Mouse (Mus musculus): Measurements from ENCODE around the gene Foxo1. TPM values are rescaled to one million over a fixed set of nuclear protein-coding genes. Genes with fewer than 3 reads are reported as not detected.

Gene Foxo1
- polyA plus RNA-seq, 1 experiment from 2014 or later: 3.5 TPM

DNA sequence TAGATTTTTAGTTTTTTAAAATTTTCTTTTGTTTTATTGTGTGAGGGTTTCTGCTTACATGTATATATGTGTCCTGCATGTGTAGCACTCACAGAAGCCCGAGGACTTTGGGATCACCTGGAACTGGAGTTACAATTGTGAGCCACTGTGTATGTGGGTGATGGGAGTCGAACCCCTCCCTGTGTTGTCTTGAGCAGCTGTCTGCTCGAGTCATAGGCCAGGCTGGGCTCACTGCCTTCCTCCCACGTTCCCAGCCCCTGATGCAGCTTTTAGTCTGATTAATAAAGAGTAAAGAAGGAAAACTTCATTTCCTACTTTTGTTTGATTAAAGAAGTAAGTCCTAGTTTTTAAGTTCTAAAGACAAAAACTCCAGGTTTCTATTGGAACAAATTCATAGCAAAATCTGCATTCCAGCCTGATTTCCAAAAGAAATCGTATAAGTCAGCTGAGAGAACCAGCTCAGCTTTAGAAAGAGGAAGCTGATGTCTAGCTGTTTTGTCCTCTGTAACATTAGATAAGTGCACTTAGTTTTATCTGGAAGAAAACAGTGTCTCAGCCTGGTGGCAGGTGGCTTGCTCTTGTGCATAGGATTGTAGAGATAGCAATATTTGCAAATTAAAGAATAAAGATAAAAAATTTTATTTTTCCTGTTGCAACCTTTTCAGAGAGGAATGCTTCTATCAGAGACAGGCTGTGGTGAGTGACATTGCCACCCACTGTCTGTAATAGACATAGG is 40.6 kb downstream of the Foxo1 start:
- TF ChIP-seq CTCF (IDR thresholded peaks at IDR 0.05; ENCODE audit: low read depth) (no peak), EP300 (IDR thresholded peaks at IDR 0.05; ENCODE audit: low read depth) (peak; percentile 67; the same call in 1 of the 2 replicates)
- no peak for ATAC-seq
- H3K4me2 ChIP-seq (ENCODE audit: low read depth, low read length): no peak overlapping the region
- H3K4me1 ChIP-seq (ENCODE audit: insufficient read depth): no peaks in the 10 kb centered on the region
- no peak overlapping the region for H3K27ac ChIP-seq (ENCODE audit: low read depth)
- no peak overlapping the region for H3K4me3 ChIP-seq (ENCODE audit: low read depth, low read length)
- no peaks in the 10 kb centered on the region for H3K27me3 ChIP-seq (ENCODE audit: insufficient read depth, low read length)
- no peaks in the 10 kb centered on the region for H3K9me3 ChIP-seq (ENCODE audit: low read length)
- no peak for DNase-seq
- H3K36me3 ChIP-seq (replicated peaks; ENCODE audit: insufficient read depth, low read length): no peaks in the 10 kb centered on the region
- no peak overlapping the region for H3K9ac ChIP-seq (replicated peaks)
- 38% methylated on average over 5 of the region's 5 CpGs for WGBS (ENCODE audit: insufficient replicate concordance)

DNA sequence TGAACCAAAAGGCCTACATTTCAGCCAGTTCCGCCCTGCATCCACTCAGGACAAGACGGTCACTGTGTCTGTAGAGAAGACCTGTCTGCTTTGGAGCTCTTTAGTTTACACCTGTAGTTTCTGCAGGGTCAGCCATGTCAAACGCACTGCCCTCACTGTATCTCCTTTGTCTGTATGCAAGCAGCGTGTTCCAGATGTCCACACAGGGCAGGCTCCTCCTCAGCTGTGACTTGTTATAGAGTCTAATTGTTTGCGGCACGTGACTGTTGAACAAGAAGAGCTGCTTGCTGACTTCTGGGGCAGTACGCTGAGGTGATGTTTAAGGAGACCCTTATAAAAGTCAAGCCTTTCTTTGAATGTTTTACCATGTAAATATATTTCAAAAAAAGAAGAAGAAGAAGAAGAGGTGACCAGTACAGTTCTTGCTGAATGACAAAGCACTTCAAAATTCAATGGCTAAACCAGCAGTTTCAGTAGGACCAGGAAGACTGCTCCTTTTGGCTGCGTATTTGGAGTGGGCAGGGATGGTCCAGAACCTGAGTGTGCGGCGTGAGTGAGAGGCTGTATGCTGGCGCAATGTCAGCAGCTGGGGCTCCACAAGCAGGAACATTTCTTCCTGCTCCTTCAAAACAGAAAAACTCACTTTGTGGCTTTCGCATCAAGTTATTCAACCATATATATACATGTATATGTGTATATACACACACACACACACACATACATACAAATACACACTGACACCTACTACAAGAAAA is 52.6 kb downstream of the Foxo1 start:
- H3K36me3 ChIP-seq (replicated peaks; ENCODE audit: insufficient read depth, low read length): no peaks in the 10 kb centered on the region
- no peaks in the 10 kb centered on the region for H3K27me3 ChIP-seq (ENCODE audit: insufficient read depth, low read length)
- no peak overlapping the region for H3K9ac ChIP-seq (replicated peaks)
- H3K4me3 ChIP-seq (ENCODE audit: low read depth, low read length): no peak overlapping the region
- ATAC-seq: no peak
- peaks cover 23% of the 10 kb centered on the region for H3K4me1 ChIP-seq (ENCODE audit: insufficient read depth)
- no peak overlapping the region for H3K27ac ChIP-seq (ENCODE audit: low read depth)
- H3K9me3 ChIP-seq (ENCODE audit: low read length): no peaks in the 10 kb centered on the region
- TF ChIP-seq CTCF (IDR thresholded peaks at IDR 0.05; ENCODE audit: low read depth) (no peak), EP300 (IDR thresholded peaks at IDR 0.05; ENCODE audit: low read depth) (no peak)
- WGBS (ENCODE audit: insufficient replicate concordance): 83% methylated on average over 12 of the region's 12 CpGs
- no peak for DNase-seq
- no peak overlapping the region for H3K4me2 ChIP-seq (ENCODE audit: low read depth, low read length)

DNA sequence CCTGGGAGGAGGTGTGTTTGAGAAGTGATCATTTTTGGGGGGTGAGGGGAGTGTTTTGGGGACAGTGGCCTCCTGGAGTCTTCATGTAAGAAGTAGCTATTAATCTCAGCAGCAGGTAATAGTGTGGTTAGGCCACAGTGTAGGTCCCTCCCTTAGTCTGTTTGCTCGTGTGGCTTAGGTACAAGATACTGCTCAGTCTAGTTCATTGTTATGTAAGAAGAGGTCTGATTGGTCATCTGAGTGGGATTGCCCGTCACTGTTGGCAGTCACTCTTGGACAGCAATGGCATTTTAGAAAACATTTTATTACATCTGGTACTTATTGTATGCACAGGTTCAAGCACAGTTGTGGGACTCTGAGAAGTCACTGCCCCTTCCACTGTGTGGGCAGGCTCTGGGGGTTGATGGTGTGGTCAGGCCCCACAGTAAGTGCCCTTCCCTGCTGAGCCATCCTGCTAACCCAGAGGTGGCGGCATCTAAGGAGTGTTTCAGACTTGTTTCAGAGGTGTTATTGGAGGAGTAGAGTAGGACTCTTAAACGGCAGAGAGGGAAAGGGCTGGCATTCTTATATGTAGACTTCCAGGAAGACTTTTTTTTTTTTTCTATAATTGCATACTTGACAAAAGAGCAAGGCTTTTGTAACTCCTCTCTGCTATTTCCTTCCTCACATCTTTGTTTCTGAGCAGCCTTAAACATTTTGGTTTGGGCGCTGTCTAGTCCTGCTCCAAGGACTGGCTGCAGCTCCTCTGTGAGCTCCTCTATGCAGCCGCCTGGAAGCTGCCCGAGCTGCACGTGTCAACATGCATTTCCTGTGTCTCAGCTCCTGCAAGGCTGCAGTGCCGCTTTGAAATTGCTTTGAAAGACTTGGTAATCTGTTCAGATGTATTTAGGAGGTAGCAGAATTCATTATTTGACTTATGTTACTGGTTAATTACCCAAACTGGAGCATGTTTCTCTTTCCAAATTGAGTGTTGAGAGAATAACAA is 54.6 kb downstream of the Foxo1 start:
- H3K9ac ChIP-seq (replicated peaks): no peak overlapping the region
- H3K27ac ChIP-seq (ENCODE audit: low read depth): no peak overlapping the region
- DNase-seq (no peak), ATAC-seq (peak; percentile 82)
- WGBS (ENCODE audit: insufficient replicate concordance): 17% methylated on average over 9 of the region's 9 CpGs
- H3K36me3 ChIP-seq (replicated peaks; ENCODE audit: insufficient read depth, low read length): no peaks in the 10 kb centered on the region
- no peaks in the 10 kb centered on the region for H3K9me3 ChIP-seq (ENCODE audit: low read length)
- TF ChIP-seq CTCF (IDR thresholded peaks at IDR 0.05; ENCODE audit: low read depth) (no peak), EP300 (IDR thresholded peaks at IDR 0.05; ENCODE audit: low read depth) (no peak)
- H3K4me3 ChIP-seq (ENCODE audit: low read depth, low read length): no peak overlapping the region
- H3K27me3 ChIP-seq (ENCODE audit: insufficient read depth, low read length): no peaks in the 10 kb centered on the region
- H3K4me2 ChIP-seq (ENCODE audit: low read depth, low read length): 0 out of 2 replicates have a peak overlapping the region, but pooled peaks have one; percentile 14
- peaks cover 28% of the 10 kb centered on the region for H3K4me1 ChIP-seq (ENCODE audit: insufficient read depth)

DNA sequence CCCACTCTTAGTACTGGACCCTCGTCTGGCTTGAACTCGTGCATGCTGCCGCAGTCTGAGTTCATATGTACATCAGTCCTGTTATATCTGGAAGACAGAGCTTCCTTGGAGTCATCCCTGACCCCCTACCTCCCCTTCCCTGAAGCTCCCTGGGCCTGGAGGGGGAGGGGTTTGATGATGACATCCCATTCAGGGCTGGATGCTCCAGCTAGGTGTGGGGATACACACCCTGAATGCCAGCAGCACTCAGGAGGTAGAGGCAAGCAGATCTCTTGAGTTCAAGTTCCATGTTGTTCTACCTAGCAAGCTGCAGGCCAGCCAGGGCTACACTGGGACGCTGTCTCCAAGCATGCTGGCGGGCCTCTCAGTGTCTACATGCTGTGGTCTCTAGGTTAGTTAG is 56.9 kb downstream of the Foxo1 start:
- ATAC-seq: no peak
- H3K27ac ChIP-seq (ENCODE audit: low read depth): no peak overlapping the region
- no peak overlapping the region for H3K4me3 ChIP-seq (ENCODE audit: low read depth, low read length)
- no peaks in the 10 kb centered on the region for H3K36me3 ChIP-seq (replicated peaks; ENCODE audit: insufficient read depth, low read length)
- 88% methylated on average over 5 of the region's 5 CpGs for WGBS (ENCODE audit: insufficient replicate concordance)
- H3K4me2 ChIP-seq (ENCODE audit: low read depth, low read length): no peak overlapping the region
- H3K9ac ChIP-seq (replicated peaks): no peak overlapping the region
- peaks cover 24% of the 10 kb centered on the region for H3K4me1 ChIP-seq (ENCODE audit: insufficient read depth)
- TF ChIP-seq EP300 (IDR thresholded peaks at IDR 0.05; ENCODE audit: low read depth): no peak
- TF ChIP-seq CTCF (IDR thresholded peaks at IDR 0.05; ENCODE audit: low read depth): no peak
- no peaks in the 10 kb centered on the region for H3K9me3 ChIP-seq (ENCODE audit: low read length)
- no peak for DNase-seq
- no peaks in the 10 kb centered on the region for H3K27me3 ChIP-seq (ENCODE audit: insufficient read depth, low read length)

DNA sequence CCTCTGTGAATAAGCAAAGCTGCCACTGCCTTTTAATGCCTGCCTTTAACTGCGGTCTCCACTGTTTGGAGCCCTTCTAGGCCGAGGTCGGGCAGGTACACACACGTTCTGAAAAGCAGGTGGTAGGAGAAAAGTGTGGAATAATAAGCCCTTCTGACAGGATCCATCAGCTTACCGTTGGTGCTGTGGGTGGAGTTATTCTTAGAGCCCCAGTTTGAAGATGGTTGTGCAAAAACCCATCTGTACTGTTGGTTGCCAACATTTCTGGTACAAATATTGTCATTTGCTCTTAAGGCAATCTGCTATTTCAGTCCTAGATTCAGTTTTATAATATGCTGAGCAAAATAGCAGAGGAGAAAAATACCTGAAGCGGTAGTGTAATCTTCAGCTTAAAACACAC is 58.6 kb downstream of the Foxo1 start:
- H3K4me2 ChIP-seq (ENCODE audit: low read depth, low read length): no peak overlapping the region
- TF ChIP-seq CTCF (IDR thresholded peaks at IDR 0.05; ENCODE audit: low read depth): no peak
- TF ChIP-seq EP300 (IDR thresholded peaks at IDR 0.05; ENCODE audit: low read depth): no peak
- WGBS (ENCODE audit: insufficient replicate concordance): 70% methylated on average over 6 of the region's 6 CpGs
- no peak for ATAC-seq
- H3K27me3 ChIP-seq (ENCODE audit: insufficient read depth, low read length): no peaks in the 10 kb centered on the region
- H3K9ac ChIP-seq (replicated peaks): no peak overlapping the region
- DNase-seq: no peak
- peaks cover 27% of the 10 kb centered on the region for H3K4me1 ChIP-seq (ENCODE audit: insufficient read depth)
- H3K36me3 ChIP-seq (replicated peaks; ENCODE audit: insufficient read depth, low read length): no peaks in the 10 kb centered on the region
- H3K9me3 ChIP-seq (ENCODE audit: low read length): no peaks in the 10 kb centered on the region
- H3K27ac ChIP-seq (ENCODE audit: low read depth): no peak overlapping the region
- H3K4me3 ChIP-seq (ENCODE audit: low read depth, low read length): no peak overlapping the region

Measured in liver, postnatal 0 days (tissue).